Mouse (Mus musculus) urinary bladder, postnatal 10 days (tissue): ENCODE data around the gene Scrg1.
"Not testable (repeated sequence)": the region's sequence is repeated elsewhere in the genome, so short reads cannot be mapped to it uniquely, and the experiment has no call there.

ENCODE experiments used
- DNase-seq: peaks from one replicate; pipeline ENCODE4 v3.0.0; 2022; ENCODE audit warnings: low spot score

Gene Scrg1

DNA sequence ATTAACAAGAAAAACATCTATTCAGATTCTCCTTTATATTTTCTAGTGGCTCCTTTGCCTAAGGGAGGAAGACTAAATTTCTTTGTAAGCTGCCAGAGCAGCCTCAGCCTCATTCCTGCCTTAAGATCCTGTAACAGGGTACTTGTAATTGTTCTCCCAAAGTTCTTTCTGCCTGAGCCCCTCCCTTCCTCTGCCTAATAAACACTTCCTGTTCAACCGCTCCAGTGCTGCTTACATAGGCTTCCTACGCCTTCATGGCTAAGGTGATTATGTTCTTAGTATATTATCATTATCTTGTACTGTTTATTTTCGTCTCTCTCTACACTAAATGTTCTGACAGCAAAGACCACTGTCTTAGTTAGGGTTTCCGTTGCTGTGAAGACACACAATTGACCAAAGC is 52.9 kb downstream of the Scrg1 start:
- DNase-seq: no peak

DNA sequence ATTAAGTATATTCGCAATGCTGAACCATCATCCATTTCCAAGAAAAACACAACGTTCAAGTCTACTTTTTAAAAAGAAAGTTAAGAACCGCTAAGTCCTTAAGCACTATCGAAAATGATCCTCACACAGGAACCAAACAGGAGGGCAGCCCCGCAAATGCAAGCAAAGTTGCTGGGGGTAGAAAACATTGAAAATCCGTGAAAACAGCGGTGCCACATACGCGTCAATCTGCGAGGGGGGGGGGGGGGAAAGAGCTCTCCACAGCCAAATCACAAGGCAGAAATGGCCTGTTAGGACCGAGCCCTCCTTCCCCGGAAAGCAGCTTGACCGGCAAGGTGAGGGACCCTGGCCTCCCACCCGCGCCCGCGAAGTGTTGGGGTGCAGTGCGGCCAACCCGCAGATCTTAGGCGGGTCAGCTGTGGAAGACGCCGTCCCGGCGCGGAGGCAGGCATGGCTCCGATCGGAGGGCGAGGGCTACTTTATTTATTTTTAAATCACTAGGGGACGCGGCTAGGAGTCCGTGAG is 55.1 kb downstream of the Scrg1 start:
- DNase-seq: no peak

DNA sequence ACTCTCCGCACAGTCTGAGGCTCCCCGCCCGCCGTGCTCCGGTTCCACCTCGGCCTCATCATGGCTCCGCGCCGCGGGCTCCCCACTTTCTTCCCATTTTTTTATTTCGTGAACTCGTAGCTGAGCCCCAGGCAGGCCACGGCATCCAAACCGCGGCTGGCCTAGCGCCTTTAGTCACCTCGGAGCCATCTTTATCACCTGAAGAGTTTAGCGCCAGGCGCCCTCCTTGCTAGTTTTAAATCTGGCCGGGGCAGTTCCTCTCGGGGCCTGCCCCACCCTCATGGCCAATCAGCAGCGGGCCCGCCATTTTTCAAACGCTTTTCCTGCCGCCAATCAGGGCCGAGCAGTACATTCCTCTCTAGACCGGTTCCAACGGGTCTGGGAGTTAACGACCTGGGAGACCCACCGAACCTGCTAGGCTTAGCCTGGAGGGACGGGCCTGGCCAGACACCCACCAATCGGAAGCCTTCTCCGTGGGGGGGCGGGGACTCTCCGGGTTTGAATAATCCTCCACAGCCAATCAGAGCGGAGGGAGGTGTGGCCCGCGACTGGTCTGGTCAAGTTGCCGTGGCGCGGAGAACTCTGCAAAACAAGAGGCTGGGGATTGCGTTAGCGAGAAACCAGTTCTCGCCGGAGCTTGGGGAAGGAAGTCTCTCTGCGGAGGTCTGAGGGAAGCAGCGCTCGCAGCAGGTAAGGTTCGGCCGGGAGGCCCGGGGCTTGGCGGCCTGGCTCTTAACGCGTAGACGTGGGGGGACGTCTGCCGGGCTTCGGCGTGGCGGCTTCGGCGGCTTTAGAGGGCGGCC is 55.8 kb downstream of the Scrg1 start, which contains the start of gene Hmgb2:
Hmgb2 (plus strand) TSS at position 592 of the 803 bp plus-strand sequence.
- DNase-seq: peak; percentile 99

DNA sequence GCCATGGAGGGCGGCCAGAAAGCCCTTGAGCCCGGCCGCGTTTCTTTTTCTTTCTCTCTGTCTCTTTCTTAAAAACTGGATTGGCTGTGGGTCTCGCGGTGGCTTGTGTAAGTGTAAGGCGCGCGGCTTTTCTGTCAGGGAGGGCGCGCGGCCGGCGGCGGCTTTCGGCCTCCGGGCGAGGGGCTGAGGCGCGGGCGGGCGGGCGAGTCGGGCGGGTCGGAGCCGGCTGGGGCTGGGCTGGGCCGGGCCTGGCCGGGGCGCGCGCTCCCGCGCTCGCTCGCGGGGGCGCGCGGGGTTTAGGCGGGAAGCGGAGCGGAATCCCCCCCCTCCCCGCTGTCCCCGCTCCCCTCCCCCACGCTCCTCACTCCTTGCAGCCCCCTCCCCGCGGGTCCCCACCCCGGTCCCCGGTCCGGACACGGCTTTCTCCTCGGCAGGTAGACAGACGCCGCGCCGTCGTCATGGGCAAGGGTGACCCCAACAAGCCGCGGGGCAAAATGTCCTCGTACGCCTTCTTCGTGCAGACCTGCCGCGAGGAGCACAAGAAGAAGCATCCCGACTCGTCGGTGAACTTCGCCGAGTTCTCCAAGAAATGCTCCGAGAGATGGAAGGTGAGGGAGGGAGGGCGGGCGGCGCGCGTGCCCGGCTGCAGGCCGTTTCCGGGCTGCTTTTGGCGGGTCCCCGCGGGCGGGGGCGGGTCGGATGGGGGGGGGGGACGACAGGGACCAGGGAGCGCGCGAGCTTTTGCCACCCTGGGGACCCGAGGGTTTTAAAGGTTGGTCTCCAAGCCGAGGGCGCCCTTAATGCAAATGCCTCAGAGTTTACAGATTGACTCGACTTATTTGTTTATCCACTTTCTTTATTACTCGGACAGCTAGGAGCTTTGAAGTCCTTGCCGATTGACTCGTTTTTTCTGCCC is 56.7 kb downstream of the Scrg1 start:
- no peak for DNase-seq

DNA sequence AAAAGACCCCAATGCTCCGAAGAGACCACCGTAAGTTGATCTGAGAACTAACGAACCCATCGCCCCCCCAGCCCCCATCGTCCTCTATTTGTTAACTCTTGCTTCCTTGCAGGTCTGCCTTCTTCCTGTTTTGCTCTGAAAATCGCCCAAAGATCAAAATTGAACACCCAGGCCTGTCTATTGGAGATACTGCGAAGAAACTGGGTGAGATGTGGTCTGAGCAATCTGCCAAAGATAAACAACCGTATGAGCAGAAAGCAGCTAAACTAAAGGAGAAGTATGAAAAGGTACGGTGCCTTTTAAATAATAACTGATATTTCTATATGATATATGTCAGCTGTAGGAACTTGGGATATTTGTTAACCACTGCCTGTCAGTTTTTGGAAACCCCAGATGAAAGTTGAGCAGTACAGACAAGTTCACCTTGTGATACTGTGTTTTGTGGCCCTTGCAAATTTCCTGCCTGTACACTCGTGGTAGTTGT is 57.5 kb downstream of the Scrg1 start:
- DNase-seq: not testable (repeated sequence)

DNA sequence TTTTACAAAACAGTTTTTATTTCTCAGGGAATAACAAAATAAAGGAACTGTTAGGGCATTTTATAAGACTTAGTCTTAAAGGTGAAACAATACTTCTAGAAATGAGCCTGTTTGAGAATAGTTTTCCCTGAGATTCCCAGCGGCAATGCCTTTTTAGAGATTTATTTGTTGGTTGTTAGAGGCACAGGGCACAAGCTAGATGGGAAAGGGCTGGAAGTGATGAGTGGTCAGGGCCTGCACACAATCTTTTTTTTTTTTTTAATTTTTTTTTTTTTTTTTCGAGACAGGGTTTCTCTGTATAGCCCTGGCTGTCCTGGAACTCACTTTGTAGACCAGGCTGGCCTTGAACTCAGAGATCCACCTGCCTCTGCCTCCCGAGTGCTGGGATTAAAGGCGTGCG is 61.0 kb downstream of the Scrg1 start:
- not testable (repeated sequence) for DNase-seq

DNA sequence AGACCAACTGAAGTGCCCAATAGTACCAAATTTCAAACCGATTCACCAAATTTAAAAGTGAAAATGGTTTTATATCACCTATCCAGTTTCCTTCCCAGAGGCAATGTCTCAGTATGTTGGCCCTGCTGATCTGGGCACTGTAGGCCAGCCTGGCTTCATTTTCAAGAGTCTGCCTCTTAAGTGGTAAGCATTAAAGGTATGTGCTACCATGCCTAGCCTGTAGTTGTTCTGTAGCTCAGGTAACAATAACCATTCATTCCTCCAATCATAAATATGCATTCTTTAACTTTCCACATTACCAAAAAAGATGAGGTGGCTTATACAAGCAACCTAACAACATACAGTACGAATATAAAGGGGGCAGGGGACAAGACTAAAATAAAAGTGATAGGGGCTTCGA is 62.0 kb downstream of the Scrg1 start:
- DNase-seq: no peak

DNA sequence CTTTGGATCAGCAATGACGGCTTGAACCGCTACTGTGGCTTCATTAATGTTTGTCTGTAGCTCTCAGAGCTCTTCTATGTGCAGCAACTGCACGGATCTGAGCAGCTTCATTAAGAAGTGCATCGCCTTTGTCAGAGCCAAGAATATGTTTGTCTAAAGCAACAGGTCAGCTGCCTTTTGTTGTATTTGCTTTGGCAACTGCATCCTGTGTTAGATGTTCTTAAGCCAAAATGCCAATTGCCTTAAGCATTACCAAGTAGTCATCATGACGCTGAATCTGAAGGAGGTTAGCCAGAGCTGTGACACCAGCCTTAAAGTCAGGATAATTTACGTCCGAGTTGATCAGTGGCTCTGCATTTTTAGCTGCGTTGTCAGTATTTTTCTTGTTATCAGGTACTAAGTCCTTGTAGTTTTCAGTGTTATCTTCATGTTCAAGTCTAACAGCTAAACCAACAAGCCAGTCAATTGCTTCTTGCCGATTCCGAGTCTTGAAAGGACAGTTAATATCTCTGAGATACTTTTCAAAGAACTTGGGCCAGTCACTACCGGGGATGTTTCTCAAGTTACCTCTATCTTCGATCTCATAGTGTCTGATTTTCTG is 64.6 kb downstream of the Scrg1 start:
- DNase-seq: no peak
